Mouse (Mus musculus) MN1 (cell line): ENCODE measurements at regions not wholly inside any gene's neighbourhood (a gene's known extent, or its start where the extent isn't known, plus 50 kb on each side); places are given as distances from the start of the nearest gene placed in this dataset.
"Not testable (repeated sequence)": the region's sequence is repeated elsewhere in the genome, so short reads cannot be mapped to it uniquely, and the experiment has no call there.

Source experiments
- DNase-seq: peaks from one replicate; pipeline ENCODE4 v3.0.0-alpha.2; 2016; ENCODE audit warnings: low spot score

- DNase-seq: not testable (repeated sequence)
These were observed 58.7 kb upstream of the 2310057J18Rik start for GRCm38 (mm10) chr10:29044781-29045180.

- DNase-seq: peak; percentile 59
These were observed 55.8 kb upstream of the Soga3 start for GRCm38 (mm10) chr10:29087823-29088222.
